Mouse (Mus musculus): ENCODE measurements around the gene Srcin1.

GRCm38 (mm10) chr11:97574551-97575051 lies 1.4 kb downstream of the Srcin1 start:
- TF ChIP-seq CTCF (IDR thresholded peaks at IDR 0.05; ENCODE audit: low read depth) (no peak), EP300 (IDR thresholded peaks at IDR 0.05; ENCODE audit: low read depth) (no peak)

Measured in heart, postnatal 0 days (tissue).